Mouse (Mus musculus): ENCODE data around the gene Kirrel3.

Gene Kirrel3

DNA sequence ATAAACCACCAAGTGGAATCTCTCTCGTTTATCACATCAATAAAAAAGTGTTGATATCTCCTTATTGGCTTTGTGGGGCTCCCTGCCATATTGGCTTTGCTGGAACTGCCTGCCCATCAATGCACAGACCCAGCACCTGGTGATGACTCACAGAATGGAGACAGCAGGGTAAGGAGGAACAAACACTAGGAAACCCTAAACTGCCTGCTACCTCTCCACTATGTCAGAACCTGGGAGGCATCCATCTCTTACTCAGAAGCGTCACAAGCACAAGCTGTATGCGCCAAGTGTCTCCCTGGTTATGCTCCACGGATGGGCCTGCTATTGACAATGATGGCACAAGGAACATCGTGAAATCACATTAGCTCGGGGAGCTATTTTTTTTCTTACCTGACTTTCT lies 33.2 kb downstream of the Kirrel3 start:
- DNase-seq: no peak

- DNase-seq: no peak
Observed at GRCm38 (mm10) chr9:34520234-34520950, 34.7 kb downstream of the Kirrel3 start.

DNA sequence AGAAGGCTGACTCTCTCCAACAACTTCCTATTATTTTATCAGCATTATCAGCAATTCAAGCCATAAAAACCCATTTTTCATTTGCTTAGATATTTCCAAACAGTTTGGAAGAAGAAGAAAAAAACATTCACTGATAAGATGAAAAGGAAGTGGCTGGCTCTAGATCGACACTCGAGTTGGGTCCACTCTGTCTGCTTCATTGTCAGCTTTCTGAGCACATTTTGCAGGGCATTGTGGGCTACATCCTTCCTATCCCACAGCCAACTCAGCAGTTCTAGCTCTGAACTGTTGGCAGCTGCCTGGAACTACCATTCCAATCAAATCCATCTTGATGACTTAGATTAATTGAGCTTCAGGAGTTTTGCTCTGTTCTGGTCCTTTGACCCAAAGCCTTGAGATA lies 40.0 kb downstream of the Kirrel3 start:
- DNase-seq: no peak

GRCm38 (mm10) chr9:34538591-34539335 lies 53.1 kb downstream of the Kirrel3 start:
- peak; percentile 21 for DNase-seq

- no peak for DNase-seq
Observed at GRCm38 (mm10) chr9:34541908-34542307, 56.2 kb downstream of the Kirrel3 start.

GRCm38 (mm10) chr9:34555699-34556098 lies 70.0 kb downstream of the Kirrel3 start:
- no peak for DNase-seq

DNA sequence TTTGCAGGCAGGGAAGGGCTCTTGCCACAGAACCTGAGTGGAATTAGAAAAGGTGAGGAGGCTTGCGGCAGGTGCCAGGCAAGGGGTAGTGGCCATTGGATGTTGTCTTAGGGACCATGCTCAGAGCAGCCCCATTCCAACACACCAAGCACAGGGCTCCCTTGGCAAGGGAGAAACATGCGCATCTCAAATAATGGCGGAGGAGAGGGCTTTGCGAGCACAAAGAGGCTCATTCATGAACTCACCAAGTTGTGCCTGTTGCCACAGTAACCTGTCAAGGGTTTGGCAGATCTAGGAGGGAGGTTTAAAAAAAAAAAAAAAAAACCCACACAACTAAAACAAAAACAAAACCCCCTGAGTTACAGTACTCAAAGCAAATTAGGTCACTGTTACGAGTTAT lies 72.2 kb downstream of the Kirrel3 start:
- no peak for DNase-seq

DNA sequence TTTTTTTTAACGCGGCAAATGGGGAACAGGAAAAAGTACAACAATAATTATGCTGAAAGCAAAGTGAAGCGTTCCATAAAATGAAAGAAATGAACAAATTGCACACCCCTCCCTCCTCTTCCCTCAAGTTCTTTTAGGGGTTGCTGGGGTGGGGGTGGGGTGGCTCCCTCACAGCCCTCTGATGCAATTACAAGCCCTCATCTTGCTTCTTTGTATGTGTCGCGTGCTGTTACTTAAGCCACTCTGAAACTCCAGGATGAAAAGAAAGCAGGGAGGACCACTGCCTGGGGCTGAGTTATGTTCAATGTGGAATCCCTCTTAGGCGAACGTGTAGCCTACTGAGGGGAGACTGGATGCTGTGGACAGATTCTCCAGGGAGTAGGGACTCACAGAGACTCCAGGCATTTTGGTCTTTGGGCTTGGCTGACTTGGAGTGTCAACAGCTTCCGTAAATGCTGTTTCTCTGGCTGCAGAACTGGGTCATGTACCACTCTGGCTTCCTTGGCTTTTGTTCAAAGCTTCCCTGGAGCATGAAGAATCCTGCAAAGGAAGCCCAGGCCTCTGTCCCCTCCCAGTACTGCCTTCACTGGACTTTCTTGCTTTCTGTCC lies 72.7 kb downstream of the Kirrel3 start:
- DNase-seq: no peak

DNA sequence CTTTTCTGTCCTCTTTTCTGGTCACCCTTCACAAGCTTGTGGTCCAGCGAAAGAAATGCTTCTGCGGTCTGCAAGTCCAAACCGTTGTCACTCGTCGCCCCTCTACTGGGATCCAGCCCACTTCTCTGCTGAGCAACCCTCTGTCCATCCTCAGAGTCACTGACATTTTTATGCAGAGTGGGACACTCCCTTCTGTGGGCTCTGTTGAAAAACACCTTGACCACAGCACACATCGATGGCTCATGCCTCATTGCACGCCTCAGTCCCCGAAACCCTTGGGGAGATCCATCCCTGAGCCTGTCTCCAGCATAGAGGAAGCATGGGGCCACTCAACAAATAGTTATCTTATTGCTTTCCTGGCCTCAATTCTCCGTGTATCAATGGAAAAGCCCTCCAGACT lies 73.4 kb downstream of the Kirrel3 start:
- DNase-seq: no peak

DNA sequence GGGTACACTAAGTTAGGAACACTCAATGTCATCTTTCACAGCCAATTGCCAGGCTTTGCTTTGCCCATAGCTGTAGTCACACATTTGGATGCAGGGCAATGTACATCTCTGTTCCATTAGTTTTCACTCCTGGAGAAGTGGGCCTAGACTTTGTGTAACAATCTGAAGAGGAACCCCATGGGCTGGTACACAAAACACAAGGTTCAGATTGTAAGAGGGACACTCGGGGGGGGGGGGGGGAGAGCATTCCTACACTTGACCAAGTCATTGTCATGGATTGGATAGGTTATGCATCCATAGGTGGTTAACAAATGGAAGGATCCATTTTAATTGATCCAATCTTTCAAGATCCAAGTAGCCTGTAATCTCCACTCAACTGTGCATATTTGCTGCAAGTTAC lies 75.6 kb downstream of the Kirrel3 start:
- DNase-seq: no peak

- no peak for DNase-seq
Observed at GRCm38 (mm10) chr9:34562437-34563000, 76.8 kb downstream of the Kirrel3 start.

DNA sequence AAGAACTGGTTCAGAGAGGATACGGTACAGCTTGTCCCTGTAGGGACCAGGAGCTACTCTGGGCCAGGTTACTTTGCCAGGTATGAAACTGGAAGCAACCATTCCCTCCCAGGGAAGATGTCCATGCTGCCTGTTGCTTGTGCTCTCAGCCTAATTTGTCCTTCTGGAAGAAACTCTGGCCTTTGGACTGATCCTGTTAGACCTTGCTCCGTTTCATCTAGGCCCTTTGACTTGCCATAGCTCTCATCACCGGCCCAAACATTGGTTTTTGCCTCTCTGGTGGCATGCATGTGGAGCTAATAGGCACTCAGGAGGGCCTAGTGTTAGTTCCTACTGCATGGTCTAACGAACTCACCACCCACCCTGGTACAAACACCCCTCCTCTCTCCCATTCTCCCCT lies 88.2 kb downstream of the Kirrel3 start:
- DNase-seq: no peak

DNA sequence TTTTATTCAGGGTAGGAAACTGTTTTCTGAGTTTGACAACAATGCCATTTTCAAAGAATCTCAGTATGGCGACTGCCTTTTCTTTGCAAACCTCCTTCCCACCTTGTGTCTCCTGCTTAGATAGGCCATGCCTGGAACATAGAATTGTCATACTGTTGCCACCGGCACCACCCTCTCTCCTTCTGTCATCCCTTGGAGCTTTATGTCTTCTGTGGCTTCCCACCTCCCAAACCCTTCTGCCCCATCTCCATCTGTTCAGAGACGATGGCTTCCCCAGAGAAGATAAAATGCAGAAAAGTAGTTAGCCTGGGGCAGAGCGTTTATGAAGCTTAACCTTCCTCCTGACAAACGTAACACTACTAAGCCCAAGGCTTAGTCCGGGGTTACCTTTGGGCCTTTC lies 88.9 kb downstream of the Kirrel3 start:
- DNase-seq: no peak

DNA sequence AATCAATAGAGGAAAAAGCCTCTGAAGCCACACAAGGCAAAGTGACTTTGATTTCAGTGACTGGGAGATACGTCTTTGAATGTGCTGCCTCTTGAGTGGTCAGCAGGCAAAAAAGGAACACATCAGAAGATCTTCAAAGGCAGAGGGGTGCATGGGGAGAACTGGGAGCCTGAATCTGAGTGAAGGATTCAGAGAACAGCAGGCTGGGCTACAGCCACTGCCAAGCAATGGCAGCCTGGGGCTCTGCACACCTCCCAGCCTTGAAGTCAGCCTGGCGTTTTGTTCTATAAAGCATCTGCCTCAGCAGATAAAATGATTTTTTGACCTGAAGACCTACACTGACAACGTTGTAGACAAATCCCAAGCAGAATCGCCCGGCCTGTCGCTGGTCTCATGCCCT lies 93.5 kb downstream of the Kirrel3 start:
- DNase-seq: no peak

GRCm38 (mm10) chr9:34580059-34580458 lies 94.4 kb downstream of the Kirrel3 start:
- DNase-seq: no peak

- no peak for DNase-seq
Observed at GRCm38 (mm10) chr9:34582496-34582895, 96.8 kb downstream of the Kirrel3 start.

- DNase-seq: no peak
Observed at GRCm38 (mm10) chr9:34585487-34585886, 99.8 kb downstream of the Kirrel3 start.

GRCm38 (mm10) chr9:34586080-34586479 lies 100.4 kb downstream of the Kirrel3 start:
- no peak for DNase-seq

- no peak for DNase-seq
Observed at GRCm38 (mm10) chr9:34589799-34590198, 104.1 kb downstream of the Kirrel3 start.

DNA sequence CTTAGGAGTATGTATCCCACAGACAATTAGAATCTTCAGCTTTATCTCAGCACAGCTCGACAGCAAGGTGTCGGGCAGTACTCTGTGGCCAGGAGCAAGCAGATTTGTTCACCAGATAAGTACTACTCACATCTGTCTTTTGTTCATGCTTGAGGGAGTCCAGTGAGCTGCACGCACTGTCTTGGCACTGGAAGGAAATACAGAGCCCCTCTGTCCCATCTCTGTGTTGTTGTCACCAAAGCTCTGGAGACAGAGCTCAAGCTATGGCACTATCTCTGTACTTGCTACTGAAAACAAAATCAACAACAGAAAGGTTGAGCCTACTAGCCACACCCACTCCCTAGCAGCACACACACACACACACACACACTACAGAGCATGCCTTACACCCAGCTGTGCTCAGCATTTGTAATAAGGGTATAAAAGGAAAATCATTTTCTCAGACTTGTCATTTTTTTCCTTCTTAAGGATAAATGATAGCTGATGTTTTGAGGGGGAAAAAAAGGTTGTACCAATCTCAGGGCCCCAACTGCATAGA lies 106.4 kb downstream of the Kirrel3 start:
- no peak for DNase-seq

DNA sequence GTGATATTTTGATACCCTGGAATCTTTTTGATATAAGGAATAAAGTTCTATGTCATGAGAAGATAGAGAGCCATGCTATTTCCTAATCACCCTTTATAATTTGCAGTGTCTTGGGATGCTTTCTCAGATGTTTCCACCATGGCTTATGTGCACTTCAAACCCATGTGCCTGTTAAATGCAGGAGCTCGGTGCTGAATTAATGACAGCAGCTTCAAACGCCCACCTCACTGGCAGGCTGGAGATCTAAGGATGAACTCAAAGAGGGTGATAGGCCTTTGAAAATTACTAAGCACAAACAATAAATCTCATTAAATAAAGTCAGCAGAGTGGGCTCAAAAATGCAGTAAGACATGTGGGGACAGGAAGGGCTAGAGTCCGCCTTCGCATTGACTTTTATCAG lies 108.2 kb downstream of the Kirrel3 start:
- DNase-seq: no peak

GRCm38 (mm10) chr9:34600326-34600725 lies 114.6 kb downstream of the Kirrel3 start:
- DNase-seq: no peak

DNA sequence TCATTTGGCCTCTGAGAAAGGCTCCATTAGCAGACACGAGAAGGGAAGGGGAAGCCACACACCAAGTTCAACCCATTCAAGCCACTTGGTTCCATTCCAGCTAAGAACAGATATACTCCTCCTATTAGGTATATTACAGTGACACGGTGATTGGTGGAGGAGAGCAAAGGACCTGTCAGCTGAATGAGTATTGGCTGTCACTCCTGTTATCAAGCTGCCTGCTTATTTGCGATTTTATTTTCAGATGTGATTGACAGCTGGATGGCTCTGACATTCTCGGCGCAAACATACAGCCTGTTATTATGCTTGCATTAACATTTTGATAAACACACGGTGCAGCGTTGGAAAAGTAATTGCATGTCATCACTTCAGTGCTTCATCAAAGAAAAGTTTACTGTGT lies 118.1 kb downstream of the Kirrel3 start:
- DNase-seq: no peak

DNA sequence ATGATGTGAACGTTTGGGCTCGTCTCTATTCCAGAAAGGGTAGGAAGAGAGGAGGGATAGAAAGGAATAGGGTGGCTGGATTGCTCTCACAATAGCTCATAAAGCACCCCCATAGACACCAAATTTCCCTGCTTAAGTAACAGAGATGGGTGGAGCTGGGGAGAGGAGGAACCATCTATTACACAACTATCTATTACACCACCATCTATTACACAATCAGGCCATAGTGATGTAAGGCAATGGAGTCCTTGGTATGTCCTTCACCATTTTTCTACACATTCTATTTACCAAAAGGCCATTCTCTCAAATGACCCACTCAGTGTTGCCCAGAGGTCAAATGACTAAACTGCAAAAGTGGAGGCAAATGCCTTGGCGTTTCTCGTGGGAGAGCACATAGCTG lies 119.2 kb downstream of the Kirrel3 start:
- no peak for DNase-seq
